Mouse (Mus musculus): ENCODE data around the gene Acsl1. TPM values are rescaled to one million over a fixed set of nuclear protein-coding genes. Genes with fewer than 3 reads are reported as not detected.

Acsl1 gene
- polyA plus RNA-seq, 1 experiment from 2014 or later = 18.5 TPM

GRCm38 (mm10) chr8:46477747-46478458, 7.1 kb downstream of the Acsl1 start:
- WGBS = 82% methylated on average over 9 of the region's 9 CpGs
- H3K9ac ChIP-seq = no peak overlapping the region
- no peak overlapping the region for H3K27ac ChIP-seq
- no peaks in the 10 kb centered on the region for H3K27me3 ChIP-seq
- peaks cover 11% of the 10 kb centered on the region; the same call in 1 of the 2 replicates for H3K4me1 ChIP-seq
- no peaks in the 10 kb centered on the region for H3K36me3 ChIP-seq
- no peak for ATAC-seq (replicated peaks; ENCODE audit: low FRiP score)
- H3K4me2 ChIP-seq = no peak overlapping the region
- H3K9me3 ChIP-seq (replicated peaks) = no peaks in the 10 kb centered on the region
- no peak overlapping the region for H3K4me3 ChIP-seq (replicated peaks)

DNA sequence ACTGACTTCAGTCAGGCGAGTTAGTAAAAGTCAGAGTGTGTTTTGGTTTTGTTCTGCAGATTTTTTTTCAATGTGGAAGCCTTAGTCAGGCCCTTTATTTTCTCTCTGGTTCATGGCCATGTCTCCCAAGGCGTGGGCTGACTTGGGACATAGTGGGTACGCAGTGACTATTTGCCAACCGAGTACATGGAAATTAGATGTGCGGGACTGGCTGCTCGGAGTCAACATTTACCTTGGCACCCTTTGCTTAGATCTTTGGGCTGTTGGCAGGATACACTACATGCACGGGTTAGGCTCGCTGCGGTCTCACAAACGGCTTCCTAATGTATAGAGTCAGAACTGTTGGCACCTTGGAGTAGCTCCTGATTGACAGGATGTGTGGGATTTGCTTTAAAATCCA, 7.9 kb downstream of the Acsl1 start:
- 92% methylated on average over 10 of the region's 10 CpGs for WGBS
- H3K4me2 ChIP-seq = no peak overlapping the region
- no peak for ATAC-seq (replicated peaks; ENCODE audit: low FRiP score)
- H3K4me1 ChIP-seq = peaks cover 12% of the 10 kb centered on the region; the same call in 1 of the 2 replicates
- no peak overlapping the region for H3K27ac ChIP-seq
- H3K27me3 ChIP-seq = no peaks in the 10 kb centered on the region
- H3K9me3 ChIP-seq (replicated peaks) = no peaks in the 10 kb centered on the region
- H3K9ac ChIP-seq = no peak overlapping the region
- H3K36me3 ChIP-seq = no peaks in the 10 kb centered on the region
- H3K4me3 ChIP-seq (replicated peaks) = no peak overlapping the region

DNA sequence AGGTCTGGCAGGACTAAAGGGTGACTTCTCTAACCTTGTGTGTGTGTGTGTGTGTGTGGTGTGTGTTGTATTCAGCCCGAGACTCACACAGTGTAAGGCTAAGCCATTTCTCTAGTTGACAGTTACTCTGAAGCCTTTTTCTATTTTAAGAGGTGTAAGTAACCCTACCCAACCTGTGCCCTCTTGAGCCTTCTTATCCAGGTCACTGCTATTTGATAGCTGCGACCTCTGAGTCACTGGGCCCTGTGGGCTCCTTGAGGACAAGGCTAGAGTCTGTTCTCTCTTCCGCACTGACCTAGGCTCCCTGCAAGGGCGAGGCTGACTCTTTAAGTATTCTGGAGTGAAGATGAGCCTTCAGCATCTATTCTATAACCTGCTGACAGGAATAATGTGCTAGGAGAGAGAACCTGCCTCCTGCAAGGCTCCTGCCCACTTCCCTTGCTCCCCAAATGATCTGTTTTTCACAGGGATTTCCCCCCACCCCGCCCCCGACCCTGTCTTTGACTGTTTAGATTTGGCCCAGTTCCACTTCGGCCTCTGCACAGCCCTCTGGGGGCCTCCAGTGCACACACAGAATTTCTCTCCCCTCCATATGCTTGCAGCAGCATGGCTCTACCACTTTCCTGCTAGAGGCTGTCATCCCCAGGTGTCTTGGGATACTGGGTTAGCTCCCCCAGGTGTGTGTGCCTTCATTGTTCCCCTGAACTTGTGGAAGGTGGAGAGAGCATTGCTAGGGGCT, 9.1 kb downstream of the Acsl1 start:
- 43% methylated on average over 7 of the region's 7 CpGs for WGBS
- no peaks in the 10 kb centered on the region for H3K36me3 ChIP-seq
- H3K9me3 ChIP-seq (replicated peaks) = no peaks in the 10 kb centered on the region
- H3K4me3 ChIP-seq (replicated peaks) = no peak overlapping the region
- H3K27ac ChIP-seq = no peak overlapping the region
- no peaks in the 10 kb centered on the region for H3K27me3 ChIP-seq
- H3K4me2 ChIP-seq = no peak overlapping the region
- no peak overlapping the region for H3K9ac ChIP-seq
- H3K4me1 ChIP-seq = peaks cover 20% of the 10 kb centered on the region; the same call in 1 of the 2 replicates
- no peak for ATAC-seq (replicated peaks; ENCODE audit: low FRiP score)

DNA sequence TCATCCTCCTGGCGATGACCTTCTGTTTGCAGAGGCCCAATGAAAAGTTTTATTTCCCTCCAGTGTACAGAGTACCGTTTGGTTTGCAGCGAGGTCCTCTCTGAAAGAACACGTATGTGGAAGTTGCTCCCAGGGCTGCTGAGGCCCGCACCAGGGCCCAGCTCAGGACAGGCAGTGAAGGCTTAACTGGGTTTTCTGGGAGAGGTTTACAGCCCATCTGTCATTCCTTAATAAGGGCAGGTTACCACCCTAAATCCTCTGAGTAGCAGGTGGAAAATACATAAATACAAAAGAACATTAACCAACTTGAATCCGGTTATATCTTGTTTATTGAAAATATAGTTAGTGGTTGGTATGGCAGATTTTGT, 9.7 kb downstream of the Acsl1 start:
- H3K36me3 ChIP-seq = no peaks in the 10 kb centered on the region
- no peak overlapping the region for H3K4me2 ChIP-seq
- H3K27me3 ChIP-seq = no peaks in the 10 kb centered on the region
- ATAC-seq (replicated peaks; ENCODE audit: low FRiP score) = no peak
- no peak overlapping the region for H3K9ac ChIP-seq
- H3K4me1 ChIP-seq = peaks cover 20% of the 10 kb centered on the region; the same call in 1 of the 2 replicates
- H3K27ac ChIP-seq = no peak overlapping the region
- 33% methylated on average over 6 of the region's 6 CpGs for WGBS
- H3K4me3 ChIP-seq (replicated peaks) = no peak overlapping the region
- H3K9me3 ChIP-seq (replicated peaks) = no peaks in the 10 kb centered on the region

DNA sequence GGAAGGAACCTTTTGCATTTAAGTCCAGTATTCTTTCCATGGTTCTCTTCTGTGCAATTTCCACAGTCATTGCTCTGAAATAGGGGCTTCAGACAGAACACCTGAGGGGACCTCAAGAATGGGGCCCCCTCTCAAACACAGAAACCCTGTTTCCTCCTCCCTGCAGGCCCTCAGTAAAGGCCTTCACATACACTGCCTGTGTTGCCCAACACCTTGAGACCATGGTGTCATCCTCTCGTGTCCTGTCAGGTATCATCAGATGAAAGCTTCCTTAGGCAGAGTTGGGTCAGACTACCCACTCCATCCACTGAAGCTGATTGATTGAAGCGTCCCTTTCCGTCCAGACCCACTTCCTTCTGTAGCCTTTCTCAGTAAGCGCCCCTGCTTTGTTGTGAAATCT, 11.9 kb downstream of the Acsl1 start:
- Histone ChIP-seq H3K9ac (no peak overlapping the region), H3K36me3 (no peaks in the 10 kb centered on the region), H3K27ac (no peak overlapping the region), H3K4me1 (peaks cover 20% of the 10 kb centered on the region; the same call in 1 of the 2 replicates), H3K4me2 (no peak overlapping the region), H3K9me3 (replicated peaks) (no peaks in the 10 kb centered on the region), H3K4me3 (replicated peaks) (no peak overlapping the region), H3K27me3 (no peaks in the 10 kb centered on the region)
- WGBS = 93% methylated on average over 4 of the region's 4 CpGs
- no peak for ATAC-seq (replicated peaks; ENCODE audit: low FRiP score)

DNA sequence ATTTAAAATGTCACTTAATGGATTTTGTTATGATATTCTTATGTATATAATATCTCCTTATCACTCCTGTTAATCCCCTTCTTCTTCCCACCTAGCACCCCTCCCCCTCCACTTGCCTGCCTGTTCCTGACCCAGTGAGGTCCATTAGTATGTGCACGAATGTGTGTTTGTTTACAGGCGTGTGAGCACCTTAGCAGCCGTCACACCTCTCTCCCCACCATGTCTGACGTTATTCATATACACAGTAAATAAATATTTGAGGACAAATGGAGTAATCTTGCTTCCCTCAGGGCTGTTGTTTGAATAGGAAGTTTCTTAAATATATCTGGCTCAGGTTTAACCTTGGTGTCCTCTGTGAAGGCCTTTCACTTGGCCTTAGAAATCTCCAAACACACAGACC, 12.4 kb downstream of the Acsl1 start:
- H3K9ac ChIP-seq = no peak overlapping the region
- H3K4me1 ChIP-seq = peaks cover 25% of the 10 kb centered on the region; the same call in 1 of the 2 replicates
- ATAC-seq (replicated peaks; ENCODE audit: low FRiP score) = no peak
- 85% methylated on average over 4 of the region's 4 CpGs for WGBS
- no peaks in the 10 kb centered on the region for H3K36me3 ChIP-seq
- no peaks in the 10 kb centered on the region for H3K27me3 ChIP-seq
- H3K4me2 ChIP-seq = no peak overlapping the region
- no peaks in the 10 kb centered on the region for H3K9me3 ChIP-seq (replicated peaks)
- no peak overlapping the region for H3K4me3 ChIP-seq (replicated peaks)
- no peak overlapping the region for H3K27ac ChIP-seq

DNA sequence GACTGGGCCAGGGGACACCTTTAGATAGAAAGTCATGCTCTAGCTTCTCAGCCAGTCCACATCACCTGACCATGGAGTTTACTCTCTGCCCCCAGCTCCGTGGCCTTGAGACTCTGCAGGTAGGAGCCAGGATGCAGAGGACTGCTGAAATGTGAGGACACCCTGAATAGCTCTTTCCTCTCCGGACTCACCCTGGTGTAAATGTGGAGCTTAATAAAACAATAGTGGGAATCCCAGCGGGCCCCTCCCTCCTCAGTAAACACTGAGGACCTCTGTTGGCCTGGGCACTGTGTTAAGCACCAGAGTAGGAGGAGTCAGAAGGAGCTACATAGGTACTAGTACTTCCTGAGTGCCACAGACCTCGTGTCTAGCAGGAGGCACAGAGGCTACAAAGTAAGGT, 13.2 kb downstream of the Acsl1 start:
- no peak overlapping the region for H3K4me2 ChIP-seq
- H3K9ac ChIP-seq = no peak overlapping the region
- no peak; the same call in 1 of the 2 replicates for ATAC-seq (replicated peaks; ENCODE audit: low FRiP score)
- H3K27me3 ChIP-seq = no peaks in the 10 kb centered on the region
- WGBS = 26% methylated on average over 4 of the region's 4 CpGs
- H3K36me3 ChIP-seq = no peaks in the 10 kb centered on the region
- H3K9me3 ChIP-seq (replicated peaks) = no peaks in the 10 kb centered on the region
- H3K4me1 ChIP-seq = peaks cover 25% of the 10 kb centered on the region; the same call in 1 of the 2 replicates
- H3K27ac ChIP-seq = no peak overlapping the region
- H3K4me3 ChIP-seq (replicated peaks) = no peak overlapping the region

DNA sequence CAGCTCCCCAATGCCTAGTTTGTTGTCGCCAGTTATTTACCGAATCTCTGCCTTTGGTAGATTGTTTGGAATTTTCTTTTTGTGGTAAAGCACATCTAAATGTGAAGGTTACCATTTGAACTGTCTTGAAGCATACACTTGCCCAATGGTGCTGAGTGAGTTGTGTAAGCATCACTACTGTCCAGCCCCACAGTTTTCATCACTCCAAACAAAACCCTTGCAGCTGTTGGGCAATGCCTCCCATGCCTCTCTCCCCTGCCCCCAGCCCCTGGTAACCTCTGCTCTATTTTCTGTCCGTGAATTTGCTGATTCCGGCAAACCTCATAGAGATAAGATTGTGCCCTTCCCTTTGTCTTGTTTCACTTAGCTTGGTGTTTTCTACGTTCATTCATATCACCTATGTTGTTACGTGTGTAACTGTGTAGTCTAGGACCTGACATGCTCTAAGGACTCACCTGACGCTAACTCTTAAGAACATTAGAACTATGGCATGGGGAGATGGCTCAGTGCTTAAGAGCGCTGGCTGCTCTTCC, 14.2 kb downstream of the Acsl1 start:
- 89% methylated on average over 8 of the region's 8 CpGs for WGBS
- peaks cover 23% of the 10 kb centered on the region; the same call in 1 of the 2 replicates for H3K4me1 ChIP-seq
- no peak overlapping the region for H3K27ac ChIP-seq
- no peak overlapping the region for H3K4me3 ChIP-seq (replicated peaks)
- H3K9ac ChIP-seq = no peak overlapping the region
- H3K4me2 ChIP-seq = no peak overlapping the region
- H3K27me3 ChIP-seq = no peaks in the 10 kb centered on the region
- ATAC-seq (replicated peaks; ENCODE audit: low FRiP score) = no peak
- no peaks in the 10 kb centered on the region for H3K36me3 ChIP-seq
- no peaks in the 10 kb centered on the region for H3K9me3 ChIP-seq (replicated peaks)

- Histone ChIP-seq H3K4me3 (replicated peaks) (no peak overlapping the region), H3K9me3 (replicated peaks) (no peaks in the 10 kb centered on the region), H3K27me3 (no peaks in the 10 kb centered on the region), H3K9ac (no peak overlapping the region), H3K4me2 (no peak overlapping the region), H3K27ac (no peak overlapping the region), H3K36me3 (no peaks in the 10 kb centered on the region), H3K4me1 (peaks cover 14% of the 10 kb centered on the region; the same call in 1 of the 2 replicates)
- WGBS = 27% methylated on average over 7 of the region's 7 CpGs
- ATAC-seq (replicated peaks; ENCODE audit: low FRiP score) = no peak
These were observed 17.3 kb downstream of the Acsl1 start for GRCm38 (mm10) chr8:46488085-46488561.

DNA sequence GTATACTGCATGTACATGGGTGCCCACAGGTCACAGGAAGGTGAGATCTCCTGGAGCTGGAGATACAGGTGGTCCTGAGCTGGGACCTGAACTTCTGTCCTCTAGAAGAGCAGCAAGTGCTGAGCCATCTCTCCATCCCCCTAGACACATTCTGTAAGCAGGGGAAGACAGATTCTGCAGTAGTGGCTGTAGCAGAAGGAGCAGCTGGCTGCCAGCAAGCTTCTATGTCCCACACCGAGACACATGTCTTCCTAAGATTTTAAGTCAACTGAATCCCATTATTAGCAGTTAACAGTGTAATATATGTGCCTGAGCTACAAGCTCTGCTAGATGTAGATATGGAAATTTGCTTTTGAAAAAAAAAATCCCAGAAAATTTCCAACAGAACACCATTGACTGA, 18.4 kb downstream of the Acsl1 start:
- Histone ChIP-seq H3K36me3 (no peaks in the 10 kb centered on the region), H3K4me2 (no peak overlapping the region), H3K4me3 (replicated peaks) (no peak overlapping the region), H3K9ac (no peak overlapping the region), H3K9me3 (replicated peaks) (no peaks in the 10 kb centered on the region), H3K27me3 (no peaks in the 10 kb centered on the region), H3K27ac (no peak overlapping the region), H3K4me1 (peaks cover 10% of the 10 kb centered on the region; the same call in 1 of the 2 replicates)
- no peak for ATAC-seq (replicated peaks; ENCODE audit: low FRiP score)
- WGBS = 68% methylated on average over 1 of the region's 1 CpGs

DNA sequence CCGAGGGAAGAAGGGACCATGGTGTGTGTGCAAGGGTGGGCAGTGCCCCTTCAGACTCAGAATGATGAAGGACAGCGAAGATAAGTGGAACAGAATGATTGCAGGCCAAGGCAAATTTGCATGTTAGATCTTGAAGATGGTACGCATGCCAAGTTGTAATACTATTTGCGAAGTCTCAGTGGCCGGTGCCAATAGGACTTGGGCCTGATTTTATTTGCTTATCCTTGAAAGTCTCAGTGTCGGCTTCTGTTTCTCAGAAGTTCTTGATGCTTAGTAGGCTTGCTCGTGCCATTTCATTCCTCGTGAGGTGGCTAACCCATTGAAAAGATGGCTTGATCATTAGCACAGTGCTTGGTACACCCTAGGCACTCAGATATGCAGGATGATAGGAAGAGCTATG, 19.4 kb downstream of the Acsl1 start:
- ATAC-seq (replicated peaks; ENCODE audit: low FRiP score) = no peak
- peaks cover 6% of the 10 kb centered on the region; the same call in 1 of the 2 replicates for H3K4me1 ChIP-seq

DNA sequence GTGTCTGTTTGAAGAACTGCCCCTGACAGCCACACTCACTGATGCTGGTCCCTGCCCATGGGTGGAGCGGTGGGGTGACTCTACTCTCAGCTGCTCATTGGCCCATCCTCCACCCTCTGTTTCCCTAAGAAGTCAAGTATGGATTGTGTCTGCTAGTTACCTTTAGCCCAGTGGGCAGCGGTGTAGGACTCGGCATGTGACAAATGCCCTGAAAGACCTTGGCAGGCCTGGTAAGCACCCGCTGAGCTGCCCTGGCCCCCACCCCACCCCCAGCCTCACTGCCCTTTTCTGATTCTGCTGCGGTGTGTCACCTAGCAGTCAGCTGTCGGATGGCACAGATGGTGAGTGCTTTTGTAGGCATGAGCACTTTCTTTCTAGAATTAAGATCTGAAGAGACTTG, 20.0 kb downstream of the Acsl1 start:
- H3K27ac ChIP-seq = no peak overlapping the region
- H3K9me3 ChIP-seq (replicated peaks) = no peaks in the 10 kb centered on the region
- H3K4me1 ChIP-seq = peaks cover 6% of the 10 kb centered on the region; the same call in 1 of the 2 replicates
- no peak overlapping the region for H3K9ac ChIP-seq
- no peaks in the 10 kb centered on the region for H3K27me3 ChIP-seq
- ATAC-seq (replicated peaks; ENCODE audit: low FRiP score) = no peak
- WGBS = 79% methylated on average over 6 of the region's 6 CpGs
- no peaks in the 10 kb centered on the region for H3K36me3 ChIP-seq
- H3K4me2 ChIP-seq = no peak overlapping the region
- H3K4me3 ChIP-seq (replicated peaks) = no peak overlapping the region

More for the DNA sequence above, 19.4 kb downstream of the Acsl1 start:
- Histone ChIP-seq H3K9me3 (replicated peaks) (no peaks in the 10 kb centered on the region), H3K27ac (no peak overlapping the region), H3K4me3 (replicated peaks) (no peak overlapping the region), H3K4me2 (no peak overlapping the region), H3K36me3 (no peaks in the 10 kb centered on the region), H3K27me3 (no peaks in the 10 kb centered on the region), H3K9ac (no peak overlapping the region)
- 95% methylated on average over 8 of the region's 8 CpGs for WGBS
